Mouse (Mus musculus) spleen, adult 2 months (tissue): Measurements from ENCODE around the gene Tdrd6. TPM values are rescaled to one million over a fixed set of nuclear protein-coding genes. Genes with fewer than 3 reads are reported as not detected.

Source experiments
- DNase-seq, 2 experiments: peaks; one replicate each; pipeline versions ENCODE4 v3.0.0 to v3.0.0-alpha.2; 2012 to 2021; ENCODE audit warnings: low spot score in 2 of 2, low read depth in 1 of 2
- H3K27ac ChIP-seq: fragments of 200-500 bp; 2 replicates; pipeline ENCODE4 v1.5.1; 2012; ENCODE audit warnings: low read length, inconsistent platforms; ENCODE audit not compliant: insufficient read depth
- H3K27me3 ChIP-seq: fragments of 200-500 bp; 2 replicates; pipeline ENCODE4 v1.6.1; 2012; ENCODE audit warnings: mild to moderate bottlenecking, moderate library complexity, low read length, inconsistent platforms; ENCODE audit not compliant: control insufficient read depth, insufficient read depth
- H3K36me3 ChIP-seq: fragments of 200-500 bp; 2 replicates; pipeline ENCODE4 v1.6.1; 2012; ENCODE audit warnings: mild to moderate bottlenecking, low read length, inconsistent platforms; ENCODE audit not compliant: control insufficient read depth, insufficient read depth
- H3K4me1 ChIP-seq: fragments of 200-500 bp; 2 replicates; pipeline ENCODE4 v1.6.1; 2011; ENCODE audit warnings: inconsistent platforms; ENCODE audit not compliant: control insufficient read depth, insufficient read depth, insufficient read length
- H3K4me3 ChIP-seq: fragments of 200-500 bp; 2 replicates; pipeline ENCODE4 v1.5.1; 2011; ENCODE audit warnings: mild to moderate bottlenecking, inconsistent platforms; ENCODE audit not compliant: insufficient read depth, insufficient read length; ENCODE audit errors: extremely low read depth
- CTCF ChIP-seq: fragments of 200-500 bp; IDR thresholded peaks from 2 replicates; pipeline ENCODE4 v1.5.1; 2011; ENCODE audit warnings: mild to moderate bottlenecking, inconsistent platforms; ENCODE audit not compliant: insufficient read depth, insufficient read length, insufficient replicate concordance; ENCODE audit errors: extremely low read depth
- POLR2A ChIP-seq: fragments of 200-500 bp; IDR thresholded peaks from 2 replicates; pipeline ENCODE4 v1.6.1; 2011; ENCODE audit warnings: low read depth, low read length, inconsistent platforms
- WGBS: fragments of 180-500 bp; shearing (Covaris S2); methylation state at CpG from one replicate; pipeline ENCODE4 v1.1.7; 2018; 5-methylcytosine and 5-hydroxymethylcytosine counted together
- polyA plus RNA-seq: library from polyadenylated mRNA; depleted of rRNA; stranded (reverse); fragments of >200 nt; gene quantifications from 2 replicates; pipeline ENCODE4 v1.2.3, GENCODE M21; 2012

The Tdrd6 gene
- polyA plus RNA-seq, 1 experiment = not detected

DNA sequence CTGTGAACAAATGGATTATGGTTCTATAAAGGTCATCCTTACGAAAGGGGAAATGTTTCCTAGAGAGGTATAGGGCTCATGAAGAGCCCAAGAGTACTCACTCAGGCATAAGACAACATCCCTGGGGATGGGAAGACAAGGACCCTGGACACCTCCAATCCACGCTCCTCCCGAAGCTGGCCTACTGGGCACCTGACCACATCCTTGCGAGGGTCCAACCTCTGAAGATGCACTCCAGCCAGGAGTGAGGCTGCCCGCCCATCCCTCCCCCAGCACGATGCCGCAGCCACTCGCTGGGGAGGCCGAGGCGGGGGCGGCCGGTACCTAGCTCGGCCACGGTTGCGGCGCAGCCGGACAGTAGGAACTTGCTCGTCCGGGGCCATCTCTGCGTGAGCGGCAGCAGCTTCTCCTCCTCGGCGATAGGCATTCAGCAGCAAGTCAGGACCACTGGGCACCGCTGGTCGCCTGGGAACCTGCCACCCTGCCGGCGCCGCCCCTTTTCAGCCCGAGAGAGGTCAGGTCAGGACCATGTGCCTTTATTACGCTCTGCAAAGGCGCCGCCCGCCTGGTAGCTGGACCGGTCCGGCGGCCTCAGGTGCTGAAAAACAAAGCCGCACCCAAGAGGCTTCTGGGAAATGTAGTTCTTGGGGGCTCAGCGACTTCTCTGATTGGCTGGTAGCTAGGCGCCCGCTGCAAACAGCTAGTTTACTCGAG is 36.6 kb upstream of the Tdrd6 start, which contains the start of gene Slc25a27:
Gene Slc25a27 (minus strand): TSS at position 639 of the 714 bp plus-strand sequence.
- Histone ChIP-seq H3K27me3 (no peaks in the 10 kb centered on the region), H3K27ac (no peak within 1 kb of the TSS), H3K4me3 (peak within 1 kb of the TSS; percentile 70), H3K36me3 (no peaks in the 10 kb centered on the region), H3K4me1 (peaks cover 5% of the 10 kb centered on the region)
- DNase-seq = peak; percentile 82 to 89
- TF ChIP-seq POLR2A = no peak
- no peak for TF ChIP-seq CTCF
- WGBS = 2% methylated on average over 41 of the region's 41 CpGs

DNA sequence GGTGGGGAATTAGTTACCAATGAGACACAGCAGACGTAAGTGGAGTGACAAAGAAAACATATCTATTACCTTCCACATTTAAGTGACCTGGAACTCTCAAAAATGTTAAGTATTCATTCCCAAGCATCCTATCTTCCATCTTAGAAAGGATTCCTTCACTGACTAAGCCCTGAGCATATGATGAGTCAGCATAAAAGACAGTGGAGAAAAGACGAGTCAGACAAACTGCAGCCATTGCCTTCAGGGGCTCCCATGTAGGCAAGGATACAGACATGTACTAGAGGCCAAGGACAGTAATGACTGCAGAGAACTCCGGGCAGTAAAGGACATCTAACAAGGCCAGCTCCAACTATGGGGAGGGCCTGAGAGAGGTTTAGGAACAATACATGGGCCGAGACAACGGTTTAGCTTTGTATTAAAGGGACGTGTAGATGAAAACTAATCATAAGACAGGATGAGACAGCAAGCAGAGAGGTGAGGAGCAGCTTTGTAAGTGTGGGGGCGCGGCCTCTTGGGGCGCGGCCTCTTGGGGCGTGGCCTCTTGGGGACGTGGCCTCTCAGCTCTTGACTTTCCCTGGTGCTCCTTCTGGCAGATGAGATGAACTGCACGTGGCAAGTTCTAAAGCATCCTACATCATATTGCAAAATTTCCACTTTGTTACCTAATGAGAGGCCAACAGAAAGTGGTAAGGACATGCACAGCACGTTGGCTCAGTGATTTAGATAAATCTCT is 21.4 kb upstream of the Tdrd6 start:
- 79% methylated on average over 14 of the region's 14 CpGs for WGBS
- TF ChIP-seq POLR2A (no peak), CTCF (no peak)
- Histone ChIP-seq H3K4me3 (no peak overlapping the region), H3K4me1 (no peaks in the 10 kb centered on the region), H3K36me3 (no peaks in the 10 kb centered on the region), H3K27me3 (no peaks in the 10 kb centered on the region), H3K27ac (no peak overlapping the region)
- no peak for DNase-seq

DNA sequence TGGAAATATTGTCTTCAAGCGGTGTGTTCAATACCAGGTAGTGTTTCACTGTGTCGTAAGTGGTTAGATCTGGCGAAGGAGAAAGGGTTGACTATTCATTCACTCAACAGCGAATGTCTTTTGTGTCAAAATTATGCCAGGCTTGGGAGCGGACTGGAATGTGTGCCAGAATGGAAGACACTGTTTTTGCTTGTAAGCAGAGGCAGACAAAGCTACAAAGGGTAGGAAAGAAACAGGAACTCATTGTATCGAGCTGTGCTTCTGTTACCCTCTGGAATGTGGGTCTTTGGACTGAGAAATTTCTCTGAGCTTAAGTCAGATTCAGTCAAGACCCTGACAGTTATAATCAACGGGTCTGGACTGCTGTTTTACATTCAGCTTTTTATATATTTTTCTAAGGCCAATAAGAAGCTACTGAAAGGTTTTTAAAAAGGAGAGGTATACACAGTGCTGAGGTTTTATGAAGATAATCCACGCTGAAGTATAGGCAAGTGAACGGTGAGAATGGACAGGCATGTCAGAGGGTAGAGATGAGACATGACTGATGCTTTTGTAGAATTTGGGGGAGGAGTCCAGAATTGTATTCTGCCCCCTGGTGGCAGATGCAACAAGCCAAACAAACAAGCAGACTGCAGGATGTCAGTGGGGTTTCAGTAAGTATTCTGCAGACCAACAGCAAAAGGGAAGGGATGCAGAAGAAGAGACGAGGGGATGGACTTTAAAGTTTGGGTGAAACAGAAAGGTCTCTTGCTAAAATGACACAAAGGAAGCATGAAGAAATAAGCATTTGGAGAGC is 19.7 kb upstream of the Tdrd6 start:
- peak in 1 of 2 experiments; percentile 4 for DNase-seq
- 86% methylated on average over 10 of the region's 10 CpGs for WGBS
- TF ChIP-seq CTCF (peak; percentile 25; the same call in 1 of the 2 replicates), POLR2A (no peak)

DNA sequence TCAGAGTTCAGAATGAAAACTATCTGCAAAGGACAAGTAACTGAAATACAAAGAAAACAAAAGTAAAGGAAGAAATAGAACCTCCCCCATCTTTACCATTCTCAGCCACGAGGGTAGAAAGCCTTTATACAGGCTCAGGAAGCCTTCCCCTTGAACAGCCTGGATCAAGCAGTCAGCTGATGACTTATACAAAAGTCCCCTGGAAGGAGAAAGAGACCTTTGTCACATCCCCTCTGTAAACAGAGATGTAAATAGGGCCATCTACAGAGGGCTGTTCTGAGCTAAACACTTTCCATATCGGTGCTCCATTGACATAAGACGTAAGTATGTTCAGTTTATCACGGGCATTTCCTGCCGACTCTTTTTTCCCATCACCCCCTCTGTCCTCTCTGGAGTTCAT is 16.8 kb upstream of the Tdrd6 start:
- no peak for TF ChIP-seq POLR2A
- TF ChIP-seq CTCF = no peak
- WGBS = 83% methylated on average over 5 of the region's 5 CpGs
- DNase-seq = no peak
- Histone ChIP-seq H3K27me3 (no peaks in the 10 kb centered on the region), H3K36me3 (no peaks in the 10 kb centered on the region), H3K27ac (no peak overlapping the region), H3K4me3 (no peak overlapping the region), H3K4me1 (no peaks in the 10 kb centered on the region)

More for the DNA sequence above, 19.7 kb upstream of the Tdrd6 start:
- H3K36me3 ChIP-seq = no peaks in the 10 kb centered on the region
- no peaks in the 10 kb centered on the region for H3K27me3 ChIP-seq
- H3K4me1 ChIP-seq = no peaks in the 10 kb centered on the region
- H3K27ac ChIP-seq = no peak overlapping the region
- H3K4me3 ChIP-seq = no peak overlapping the region

DNA sequence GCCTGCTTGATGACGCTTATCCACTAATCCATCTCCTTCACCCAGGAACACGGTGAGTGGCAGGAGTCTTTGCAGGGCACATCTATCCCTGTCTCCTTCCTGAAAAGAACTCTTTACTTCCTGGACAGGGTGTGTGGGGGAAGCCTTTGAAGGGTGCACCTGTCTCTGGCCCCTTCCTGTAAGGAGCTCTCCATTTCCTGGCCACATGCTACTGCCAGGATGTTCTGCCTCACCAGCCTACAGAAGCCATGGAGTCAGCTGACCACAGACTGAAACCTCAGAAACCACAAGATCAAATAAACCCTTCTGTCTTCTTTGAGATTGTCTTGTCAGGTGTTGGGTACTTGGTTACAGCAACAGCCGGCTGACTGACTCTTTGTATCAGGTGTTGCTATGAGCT is 15.0 kb upstream of the Tdrd6 start:
- no peak for TF ChIP-seq POLR2A
- TF ChIP-seq CTCF = no peak
- Histone ChIP-seq H3K36me3 (no peaks in the 10 kb centered on the region), H3K4me1 (no peaks in the 10 kb centered on the region), H3K27me3 (no peaks in the 10 kb centered on the region), H3K4me3 (no peak overlapping the region), H3K27ac (no peak overlapping the region)
- WGBS = 41% methylated on average over 3 of the region's 3 CpGs
- DNase-seq = peak in 1 of 2 experiments; percentile 4

DNA sequence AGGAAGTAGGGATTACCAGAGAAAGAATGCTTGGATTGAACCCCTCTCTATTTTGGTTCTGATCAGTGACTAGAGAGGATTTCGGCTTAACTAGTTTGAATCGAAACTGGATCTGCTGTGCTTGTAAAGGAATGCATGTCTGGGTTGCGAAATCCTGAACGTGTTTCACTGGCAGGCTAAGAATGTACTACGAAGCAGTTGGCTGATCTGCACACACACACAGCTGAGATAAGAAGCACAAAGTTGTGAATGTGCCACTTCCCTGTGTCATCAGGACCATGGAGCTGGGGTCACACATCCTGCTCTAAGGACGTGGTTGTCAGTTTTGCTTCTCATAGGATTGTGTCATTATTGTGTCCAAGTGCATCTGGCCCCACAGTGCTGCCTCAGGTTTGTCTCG is 14.3 kb upstream of the Tdrd6 start:
- H3K27me3 ChIP-seq = no peaks in the 10 kb centered on the region
- no peak overlapping the region for H3K4me3 ChIP-seq
- WGBS = 60% methylated on average over 7 of the region's 7 CpGs
- no peak for TF ChIP-seq POLR2A
- TF ChIP-seq CTCF = no peak
- H3K36me3 ChIP-seq = no peaks in the 10 kb centered on the region
- no peak for DNase-seq
- H3K27ac ChIP-seq = no peak overlapping the region
- H3K4me1 ChIP-seq = no peaks in the 10 kb centered on the region
